Mouse (Mus musculus) megakaryocyte, embryonic 14.5 days (primary cell): ENCODE measurements around the gene Erh.

Experiments used
- FLI1 ChIP-seq: IDR thresholded peaks from 2 replicates; pipeline ENCODE4 v1.6.1; 2012; ENCODE audit warnings: low read length, inconsistent platforms, mixed read lengths
- GATA1 ChIP-seq: IDR thresholded peaks from 3 replicates; pipeline ENCODE4 v1.6.1; 2012; ENCODE audit warnings: mixed read lengths, low read length, inconsistent platforms, borderline replicate concordance

DNA sequence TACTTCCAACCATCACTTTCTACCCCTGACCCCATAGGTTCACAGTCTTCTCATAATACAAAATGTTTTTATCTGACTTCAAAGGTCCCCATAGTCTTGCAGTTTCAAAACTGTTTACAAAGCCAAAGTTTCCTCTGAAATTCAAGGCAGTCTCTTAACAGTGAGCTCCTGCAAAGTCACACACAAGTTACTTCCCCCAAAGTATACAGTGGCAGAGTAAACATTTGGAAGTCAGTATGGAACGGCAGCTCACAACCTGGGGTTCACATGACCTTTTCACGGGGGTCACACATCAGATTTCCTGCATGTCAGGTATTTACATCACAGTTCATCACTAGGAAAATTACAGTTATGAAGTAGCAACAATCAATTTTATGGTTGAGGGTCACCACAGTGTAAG lies 19.8 kb upstream of the Erh start:
- TF ChIP-seq GATA1 (no peak), FLI1 (no peak)
